Comparison of ENCODE assay signal across 18 mouse cellular contexts in the genomic region with DNA sequence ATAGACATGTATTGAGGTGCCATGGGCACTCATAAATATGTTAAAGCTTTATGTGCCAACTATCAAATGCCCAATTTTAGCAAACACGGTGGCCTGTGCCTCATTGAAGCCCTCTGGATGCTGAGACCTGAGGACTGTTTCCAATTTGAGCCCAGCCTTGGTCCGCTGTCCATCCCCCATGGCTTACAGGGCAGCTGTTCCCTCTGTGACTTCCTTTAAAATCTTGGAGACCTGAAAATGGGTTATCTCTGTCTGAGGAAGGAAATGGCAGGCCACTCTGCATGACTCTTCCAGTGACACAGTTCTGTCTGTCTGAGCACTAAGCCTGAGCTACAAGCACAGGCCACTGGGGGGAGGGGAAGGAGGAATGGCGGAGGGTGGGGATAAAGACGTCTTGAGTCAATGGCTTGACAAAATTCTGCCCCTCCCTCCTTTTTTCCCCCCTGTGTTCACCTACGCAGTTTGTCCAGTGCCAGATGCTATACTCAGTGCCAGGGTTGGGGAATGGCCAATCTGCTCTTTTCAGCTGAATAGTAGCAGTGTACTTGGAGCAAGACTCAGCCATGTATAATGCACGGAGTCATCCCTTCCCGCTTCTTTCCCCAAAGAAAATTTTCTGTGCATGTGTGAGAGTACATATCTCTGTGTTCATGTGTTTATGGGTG.
DNase-seq lines count a peak whose midpoint lies in the region; ATAC-seq and TF ChIP-seq lines count a peak whose summit lies in the region.
"Had no signal": no experiment of that assay in that cellular context is flagged by ENCODE, and none has a peak within 500 bp of the region (broad histone marks: within the 10 kb centered on the region; RNA-seq: fewer than 3 reads in every experiment).

No protein-coding gene starts in this region.

- no peak overlapping the region for H3K27ac ChIP-seq in hindbrain, postnatal 0 days
- H3K27ac ChIP-seq in hindbrain, embryonic 16.5 days (ENCODE audit: low read depth, low read length): no peak overlapping the region
- no peak overlapping the region for H3K27ac ChIP-seq in midbrain, embryonic 11.5 days (ENCODE audit: low read depth, low read length)
- H3K27ac ChIP-seq in midbrain, embryonic 16.5 days (ENCODE audit: low read length): no peak overlapping the region
- H3K27ac ChIP-seq in bone marrow, adult 2 months (ENCODE audit: control insufficient read depth, insufficient read depth, low read depth, low read length, poor library complexity): 0 out of 2 replicates have a peak overlapping the region, but pooled peaks have one; percentile 28
- H3K27ac ChIP-seq: forebrain, embryonic 15.5 days; stomach, embryonic 15.5 days had no signal

- no peak for ATAC-seq in hindbrain, postnatal 0 days
- ATAC-seq in hindbrain, embryonic 16.5 days: no peak
- ATAC-seq in midbrain, embryonic 11.5 days (ENCODE audit: low FRiP score): no peak
- ATAC-seq in midbrain, embryonic 16.5 days: no peak
- ATAC-seq: forebrain, embryonic 15.5 days; inflammation-experienced regulatory T-cells, adult 6 months; Patski had no signal

- H3K9ac ChIP-seq in hindbrain, postnatal 0 days (replicated peaks; ENCODE audit: low read length): no peak overlapping the region
- H3K9ac ChIP-seq in hindbrain, embryonic 16.5 days (ENCODE audit: low read depth, low read length): no peak overlapping the region
- no peak overlapping the region for H3K9ac ChIP-seq in midbrain, embryonic 11.5 days (ENCODE audit: low read length)
- no peak overlapping the region for H3K9ac ChIP-seq in midbrain, embryonic 16.5 days (ENCODE audit: low read depth, low read length)
- H3K9ac ChIP-seq: forebrain, embryonic 15.5 days; stomach, embryonic 15.5 days had no signal

- no peaks in the 10 kb centered on the region for H3K9me3 ChIP-seq in hindbrain, postnatal 0 days (ENCODE audit: low read length)
- H3K9me3 ChIP-seq in hindbrain, embryonic 16.5 days (ENCODE audit: control insufficient read depth, low read length): no peaks in the 10 kb centered on the region
- no peaks in the 10 kb centered on the region for H3K9me3 ChIP-seq in midbrain, embryonic 11.5 days (ENCODE audit: control insufficient read depth, low read length)
- no peaks in the 10 kb centered on the region for H3K9me3 ChIP-seq in midbrain, embryonic 16.5 days (replicated peaks; ENCODE audit: control insufficient read depth, low read length, poor library complexity, severe bottlenecking)
- no peaks in the 10 kb centered on the region for H3K9me3 ChIP-seq in megakaryocyte, embryonic 14.5 days
- H3K9me3 ChIP-seq: forebrain, embryonic 15.5 days; stomach, embryonic 15.5 days had no signal

- H3K4me1 ChIP-seq in hindbrain, postnatal 0 days (ENCODE audit: insufficient read depth, low read length): peaks cover 6% of the 10 kb centered on the region; the same call in 1 of the 2 replicates
- H3K4me1 ChIP-seq in hindbrain, embryonic 16.5 days (ENCODE audit: control insufficient read depth, insufficient read depth, low read depth, low read length): no peaks in the 10 kb centered on the region; the same call in 1 of the 2 replicates
- peaks cover 11% of the 10 kb centered on the region; the same call in 1 of the 2 replicates for H3K4me1 ChIP-seq in midbrain, embryonic 11.5 days (ENCODE audit: control insufficient read depth, insufficient read depth, low read length)
- peaks cover 12% of the 10 kb centered on the region for H3K4me1 ChIP-seq in midbrain, embryonic 16.5 days (ENCODE audit: control insufficient read depth, insufficient read depth, low read length)
- peaks cover 7% of the 10 kb centered on the region for H3K4me1 ChIP-seq in bone marrow, adult 2 months (ENCODE audit: control insufficient read depth, insufficient read depth, low read length)
- peaks cover 87% of the 10 kb centered on the region for H3K4me1 ChIP-seq in megakaryocyte, embryonic 14.5 days

- H3K27me3 ChIP-seq in hindbrain, postnatal 0 days (ENCODE audit: insufficient read depth, low read length): no peaks in the 10 kb centered on the region
- H3K27me3 ChIP-seq in hindbrain, embryonic 16.5 days (replicated peaks; ENCODE audit: control insufficient read depth, insufficient read depth, low read length): no peaks in the 10 kb centered on the region
- no peaks in the 10 kb centered on the region for H3K27me3 ChIP-seq in midbrain, embryonic 11.5 days (ENCODE audit: control insufficient read depth, insufficient read depth, low read length)
- H3K27me3 ChIP-seq in midbrain, embryonic 16.5 days (ENCODE audit: control insufficient read depth, insufficient read depth, low read depth, low read length): no peaks in the 10 kb centered on the region
- no peaks in the 10 kb centered on the region for H3K27me3 ChIP-seq in megakaryocyte, embryonic 14.5 days (replicated peaks)
- H3K27me3 ChIP-seq: forebrain, embryonic 15.5 days; Patski; stomach, embryonic 15.5 days had no signal

- no peak for TF ChIP-seq CTCF in hindbrain, postnatal 0 days (IDR thresholded peaks at IDR 0.05; ENCODE audit: low read depth)
- TF ChIP-seq CTCF in bone marrow, adult 2 months (IDR thresholded peaks at IDR 0.05; ENCODE audit: control insufficient read depth, insufficient read depth, low read length): no peak

- peak; percentile 31 for DNase-seq in hindbrain, postnatal 0 days (ENCODE audit: low spot score)
- DNase-seq in midbrain, embryonic 11.5 days (ENCODE audit: low spot score, missing footprints): peak; percentile 61
- DNase-seq in B cell, adult 2 months: no peak
- DNase-seq: adrenal gland, postnatal 36 days; cerebellum, postnatal 36 days; heart, postnatal 4 days; lung, adult 2 months; lung, postnatal 36 days; right cerebral cortex, postnatal 14 days had no signal

- no peak overlapping the region for H3K4me2 ChIP-seq in hindbrain, postnatal 0 days (ENCODE audit: low read depth, low read length)
- no peak overlapping the region for H3K4me2 ChIP-seq in hindbrain, embryonic 16.5 days (ENCODE audit: low read length)
- no peak overlapping the region for H3K4me2 ChIP-seq in midbrain, embryonic 11.5 days
- H3K4me2 ChIP-seq in midbrain, embryonic 16.5 days (ENCODE audit: low read length): no peak overlapping the region
- H3K4me2 ChIP-seq: forebrain, embryonic 15.5 days; stomach, embryonic 15.5 days had no signal

- H3K4me3 ChIP-seq in hindbrain, postnatal 0 days (ENCODE audit: low read length): no peak overlapping the region
- no peak overlapping the region for H3K4me3 ChIP-seq in hindbrain, embryonic 16.5 days (ENCODE audit: low read length)
- H3K4me3 ChIP-seq in midbrain, embryonic 11.5 days (ENCODE audit: low read depth, low read length): no peak overlapping the region
- H3K4me3 ChIP-seq in midbrain, embryonic 16.5 days (ENCODE audit: low read depth, low read length): no peak overlapping the region
- H3K4me3 ChIP-seq in bone marrow, adult 2 months (replicated peaks; ENCODE audit: control insufficient read depth, low read depth, low read length): no peak overlapping the region
- peak overlapping the region; percentile 69 for H3K4me3 ChIP-seq in megakaryocyte, embryonic 14.5 days (replicated peaks)
- H3K4me3 ChIP-seq: erythroblast, embryonic 14.5 days; forebrain, embryonic 15.5 days; stomach, embryonic 15.5 days had no signal

- no peaks in the 10 kb centered on the region for H3K36me3 ChIP-seq in hindbrain, postnatal 0 days (ENCODE audit: insufficient read depth, low read length)
- no peaks in the 10 kb centered on the region for H3K36me3 ChIP-seq in hindbrain, embryonic 16.5 days (ENCODE audit: control insufficient read depth, insufficient read depth, low read length)
- H3K36me3 ChIP-seq in midbrain, embryonic 11.5 days (ENCODE audit: control insufficient read depth, insufficient read depth, low read length): no peaks in the 10 kb centered on the region
- H3K36me3 ChIP-seq in midbrain, embryonic 16.5 days (ENCODE audit: control insufficient read depth, insufficient read depth, low read length): no peaks in the 10 kb centered on the region
- H3K36me3 ChIP-seq in megakaryocyte, embryonic 14.5 days (replicated peaks; ENCODE audit: low read length): no peaks in the 10 kb centered on the region
- H3K36me3 ChIP-seq: forebrain, embryonic 15.5 days; stomach, embryonic 15.5 days had no signal

- TF ChIP-seq POLR2A in bone marrow, adult 2 months (IDR thresholded peaks at IDR 0.05; ENCODE audit: borderline replicate concordance, control insufficient read depth, low read depth, low read length): no peak

- 60% methylated on average over 7 of the region's 7 CpGs for WGBS in hindbrain, postnatal 0 days
- 66% methylated on average over 7 of the region's 7 CpGs for WGBS in hindbrain, embryonic 16.5 days
- WGBS in midbrain, embryonic 11.5 days: 63% methylated on average over 7 of the region's 7 CpGs
- 70% methylated on average over 7 of the region's 7 CpGs for WGBS in midbrain, embryonic 16.5 days
- whole genome bisulfite sequencing in bone marrow, adult 2 months: 54% methylated on average over 7 of the region's 7 CpGs

Comparison
In these comparisons a context has a peak if more than half of its experiments do, and no peak if none do; other contexts are left out.
1. DNase-seq: peak in hindbrain, postnatal 0 days (single experiment) and midbrain, embryonic 11.5 days (single experiment); none in B cell, adult 2 months (0 of 2).